Mouse (Mus musculus): ENCODE measurements around the gene Rpl3l. TPM values are rescaled to one million over a fixed set of nuclear protein-coding genes. Genes with fewer than 3 reads are reported as not detected.
"Not testable (repeated sequence)": the region's sequence is repeated elsewhere in the genome, so short reads cannot be mapped to it uniquely, and the experiment has no call there.

Rpl3l gene
- polyA plus RNA-seq, 1 experiment from 2014 or later: not detected

- under 1% methylated on average over 61 of the region's 61 CpGs for WGBS
- Histone ChIP-seq H3K36me3 (peaks cover 53% of the 10 kb centered on the region), H3K27ac (peak overlapping the region; percentile 93), H3K9me3 (no peaks in the 10 kb centered on the region), H3K4me3 (replicated peaks) (peak overlapping the region; percentile 81), H3K4me2 (peak overlapping the region; percentile 82), H3K27me3 (no peaks in the 10 kb centered on the region), H3K9ac (replicated peaks) (peak overlapping the region; percentile 90), H3K4me1 (replicated peaks) (peaks cover 32% of the 10 kb centered on the region)
- ATAC-seq (ENCODE audit: insufficient number of reproducible peaks, insufficient read depth, low FRiP score, low TSS enrichment, low read depth): peak; percentile 97
These were observed 8.0 kb upstream of the Rpl3l start for GRCm38 (mm10) chr17:24719494-24720222.

DNA sequence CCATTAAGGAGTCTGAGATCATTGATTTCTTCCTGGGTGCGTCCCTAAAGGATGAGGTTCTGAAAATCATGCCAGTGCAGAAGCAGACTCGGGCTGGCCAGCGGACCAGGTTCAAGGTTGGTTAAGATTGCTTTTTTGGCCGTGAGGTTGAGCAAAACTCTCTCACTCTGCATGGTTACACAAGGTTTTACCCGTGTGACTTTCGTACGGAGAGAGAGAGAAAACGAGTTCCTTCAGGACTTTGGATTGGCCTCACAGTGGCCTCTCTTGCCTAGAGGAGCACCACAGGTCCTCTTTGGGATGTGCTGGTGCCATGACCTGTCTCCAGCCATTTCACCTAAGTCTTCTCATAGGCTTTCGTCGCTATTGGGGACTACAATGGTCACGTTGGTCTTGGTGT is 7.0 kb upstream of the Rpl3l start:
- peak overlapping the region; percentile 93 for H3K27ac ChIP-seq
- H3K36me3 ChIP-seq: peaks cover 49% of the 10 kb centered on the region

DNA sequence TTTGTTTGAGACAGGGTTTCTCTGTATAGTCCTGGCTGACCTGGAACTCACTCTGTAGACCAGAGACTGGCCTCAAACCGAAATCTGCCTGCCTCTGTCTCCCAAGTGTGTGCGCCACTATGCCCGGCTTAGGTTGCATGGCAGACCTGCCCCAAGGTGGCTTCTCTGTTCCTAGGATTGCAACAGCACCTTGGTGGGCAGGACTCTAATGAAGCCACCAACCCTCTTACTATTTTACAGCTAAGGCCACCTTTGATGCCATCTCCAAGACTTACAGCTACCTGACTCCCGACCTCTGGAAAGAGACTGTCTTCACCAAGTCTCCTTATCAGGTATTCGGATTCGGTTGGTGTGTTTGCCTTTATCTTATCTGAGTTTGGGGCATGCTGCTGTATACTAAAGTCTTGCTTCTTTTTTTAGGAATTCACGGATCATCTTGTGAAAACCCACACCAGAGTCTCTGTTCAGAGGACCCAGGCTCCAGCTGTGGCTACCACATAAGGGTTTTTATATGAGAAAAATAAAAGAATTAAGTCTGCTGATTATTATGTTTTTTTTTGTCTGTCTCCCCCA is 6.2 kb upstream of the Rpl3l start:
- Histone ChIP-seq H3K4me1 (replicated peaks) (peaks cover 32% of the 10 kb centered on the region), H3K9ac (replicated peaks) (peak overlapping the region; percentile 65), H3K36me3 (peaks cover 41% of the 10 kb centered on the region), H3K4me3 (replicated peaks) (peak overlapping the region; percentile 81), H3K4me2 (peak overlapping the region; percentile 82)
- not testable (repeated sequence) for H3K27me3 ChIP-seq; ATAC-seq (ENCODE audit: insufficient number of reproducible peaks, insufficient read depth, low FRiP score, low TSS enrichment, low read depth); H3K9me3 ChIP-seq; H3K27ac ChIP-seq
- 57% methylated on average over 7 of the region's 7 CpGs for WGBS

More for the DNA sequence above, 7.0 kb upstream of the Rpl3l start:
- Histone ChIP-seq H3K4me1 (replicated peaks) (peaks cover 32% of the 10 kb centered on the region), H3K4me3 (replicated peaks) (peak overlapping the region; percentile 81), H3K9ac (replicated peaks) (peak overlapping the region; percentile 88), H3K4me2 (peak overlapping the region; percentile 82)
- not testable (repeated sequence) for H3K27me3 ChIP-seq; ATAC-seq (ENCODE audit: insufficient number of reproducible peaks, insufficient read depth, low FRiP score, low TSS enrichment, low read depth); H3K9me3 ChIP-seq
- under 1% methylated on average over 11 of the region's 11 CpGs for WGBS

- H3K27ac ChIP-seq: no peak overlapping the region
These were observed 5.2 kb upstream of the Rpl3l start for GRCm38 (mm10) chr17:24722220-24722924.

GRCm38 (mm10) chr17:24723122-24723880 is 4.3 kb upstream of the Rpl3l start:
- H3K27me3 ChIP-seq: no peaks in the 10 kb centered on the region
- peaks cover 32% of the 10 kb centered on the region for H3K4me1 ChIP-seq (replicated peaks)
- H3K36me3 ChIP-seq: peaks cover 24% of the 10 kb centered on the region
- H3K9me3 ChIP-seq: no peaks in the 10 kb centered on the region
- H3K4me3 ChIP-seq (replicated peaks): peak overlapping the region; percentile 81
- WGBS: 5% methylated on average over 12 of the region's 12 CpGs
- no peak for ATAC-seq (ENCODE audit: insufficient number of reproducible peaks, insufficient read depth, low FRiP score, low TSS enrichment, low read depth)
- peak overlapping the region; percentile 82 for H3K4me2 ChIP-seq
- peak overlapping the region; percentile 80; the same call in 1 of the 2 replicates for H3K27ac ChIP-seq
- H3K9ac ChIP-seq (replicated peaks): peak overlapping the region; percentile 88

More at GRCm38 (mm10) chr17:24722220-24722924, 5.2 kb upstream of the Rpl3l start:
- no peaks in the 10 kb centered on the region for H3K27me3 ChIP-seq
- H3K36me3 ChIP-seq: peaks cover 33% of the 10 kb centered on the region
- WGBS: 34% methylated on average over 13 of the region's 13 CpGs
- 0 out of 2 replicates have a peak overlapping the region, but pooled peaks have one; percentile 19 for H3K9ac ChIP-seq (replicated peaks)
- H3K4me3 ChIP-seq (replicated peaks): 0 out of 2 replicates have a peak overlapping the region, but pooled peaks have one; percentile 8
- no peaks in the 10 kb centered on the region for H3K9me3 ChIP-seq
- ATAC-seq (ENCODE audit: insufficient number of reproducible peaks, insufficient read depth, low FRiP score, low TSS enrichment, low read depth): no peak
- H3K4me1 ChIP-seq (replicated peaks): peaks cover 32% of the 10 kb centered on the region
- peak overlapping the region; percentile 82 for H3K4me2 ChIP-seq

DNA sequence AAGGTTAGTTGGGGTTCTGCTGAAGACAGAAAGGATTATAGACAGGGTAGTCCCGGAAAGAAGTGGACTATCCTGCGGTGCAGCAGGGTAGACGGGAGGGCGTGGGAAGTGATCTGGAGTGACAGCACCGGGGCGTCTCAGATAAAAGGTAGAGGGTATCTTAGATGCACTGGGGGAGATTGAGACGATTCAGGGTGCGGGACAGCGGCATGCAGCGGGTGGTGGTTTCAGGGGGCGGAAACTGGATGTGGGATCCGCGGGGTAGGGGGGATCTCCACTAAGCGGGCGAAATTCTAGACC is 3.8 kb upstream of the Rpl3l start:
- H3K36me3 ChIP-seq: peaks cover 18% of the 10 kb centered on the region
- H3K4me3 ChIP-seq (replicated peaks): peak overlapping the region; percentile 81
- peaks cover 28% of the 10 kb centered on the region for H3K4me1 ChIP-seq (replicated peaks)
- H3K27me3 ChIP-seq: peaks cover 3% of the 10 kb centered on the region; the same call in 1 of the 2 replicates
- no peaks in the 10 kb centered on the region for H3K9me3 ChIP-seq
- peak overlapping the region; percentile 88 for H3K9ac ChIP-seq (replicated peaks)
- no peak for ATAC-seq (ENCODE audit: insufficient number of reproducible peaks, insufficient read depth, low FRiP score, low TSS enrichment, low read depth)
- peak overlapping the region; percentile 82 for H3K4me2 ChIP-seq
- WGBS: under 1% methylated on average over 15 of the region's 15 CpGs
- H3K27ac ChIP-seq: peak overlapping the region; percentile 80

DNA sequence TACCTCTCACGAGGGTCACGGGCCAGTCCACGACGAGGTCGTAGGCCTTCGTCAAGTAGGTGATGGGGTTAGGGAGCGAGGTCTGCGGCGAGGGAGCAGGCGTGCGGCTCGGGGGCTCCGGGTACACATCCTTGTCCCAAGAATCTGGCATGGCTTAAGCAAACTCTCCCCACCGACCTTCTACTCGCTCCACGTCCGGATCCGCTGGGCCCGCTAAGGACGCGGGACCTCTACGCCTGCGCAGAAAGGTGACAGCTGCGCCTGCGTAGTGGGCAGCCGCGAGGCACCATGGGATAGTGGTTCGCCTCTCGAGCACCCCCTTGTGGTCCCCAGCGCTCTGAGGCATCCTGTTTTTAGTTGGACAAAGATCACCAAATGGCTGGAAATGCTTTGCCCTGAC is 3.4 kb upstream of the Rpl3l start, which contains the start of gene Ndufb10:
Ndufb10 (minus strand) TSS at position 295 of the 400 bp plus-strand sequence.
- under 1% methylated on average over 30 of the region's 30 CpGs for WGBS
- ATAC-seq (ENCODE audit: insufficient number of reproducible peaks, insufficient read depth, low FRiP score, low TSS enrichment, low read depth): peak; percentile 65

DNA sequence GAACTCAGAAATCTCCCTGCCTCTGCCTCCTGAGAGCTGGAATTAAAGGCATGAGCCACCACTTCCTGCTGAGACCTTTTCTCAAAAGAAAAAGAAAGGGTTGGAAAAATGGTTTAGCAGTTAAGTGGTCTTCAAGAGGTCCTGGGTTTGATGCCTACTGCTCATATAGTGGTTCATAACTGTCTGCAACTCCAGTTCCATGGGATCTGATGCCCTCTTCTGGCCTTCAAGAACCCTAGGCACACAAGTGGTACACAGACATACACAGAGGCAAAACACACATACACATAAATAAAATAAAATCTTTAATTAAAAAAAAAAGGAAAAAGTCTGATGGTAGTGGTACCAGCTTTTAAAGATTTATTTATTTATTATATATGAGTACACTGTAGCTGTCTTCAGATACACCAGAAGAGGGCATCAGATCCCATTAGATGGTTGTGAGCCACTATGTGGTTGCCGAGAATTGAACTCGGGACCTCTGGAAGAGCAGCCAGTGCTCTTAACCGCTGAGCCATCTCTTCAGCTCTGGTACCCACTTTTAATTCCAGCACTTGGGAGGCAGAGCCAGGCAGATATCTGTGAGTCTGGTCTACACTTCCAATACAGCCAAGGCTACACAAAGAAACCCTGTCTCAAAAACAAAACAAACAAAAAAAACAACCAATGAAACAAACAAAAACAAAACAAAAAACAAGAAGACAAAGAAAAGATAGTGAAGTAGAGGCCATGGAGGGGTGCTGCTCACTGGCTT is 1.8 kb upstream of the Rpl3l start:
- Histone ChIP-seq H3K4me2 (no peak overlapping the region), H3K27ac (no peak overlapping the region), H3K4me3 (replicated peaks) (no peak overlapping the region), H3K9me3 (no peaks in the 10 kb centered on the region), H3K27me3 (peaks cover 3% of the 10 kb centered on the region; the same call in 1 of the 2 replicates), H3K9ac (replicated peaks) (no peak overlapping the region), H3K4me1 (replicated peaks) (peaks cover 26% of the 10 kb centered on the region), H3K36me3 (peaks cover 16% of the 10 kb centered on the region)
- 71% methylated on average over 3 of the region's 3 CpGs for WGBS
- no peak for ATAC-seq (ENCODE audit: insufficient number of reproducible peaks, insufficient read depth, low FRiP score, low TSS enrichment, low read depth)

More for the DNA sequence above, 3.4 kb upstream of the Rpl3l start, which contains the start of gene Ndufb10:
- Histone ChIP-seq H3K9ac (replicated peaks) (peak within 1 kb of the TSS; percentile 88), H3K4me1 (replicated peaks) (peaks cover 26% of the 10 kb centered on the region), H3K27me3 (peaks cover 3% of the 10 kb centered on the region; the same call in 1 of the 2 replicates), H3K9me3 (no peaks in the 10 kb centered on the region), H3K36me3 (peaks cover 18% of the 10 kb centered on the region), H3K4me3 (replicated peaks) (peak within 1 kb of the TSS; percentile 81), H3K4me2 (peak within 1 kb of the TSS; percentile 82), H3K27ac (peak within 1 kb of the TSS; percentile 80)

DNA sequence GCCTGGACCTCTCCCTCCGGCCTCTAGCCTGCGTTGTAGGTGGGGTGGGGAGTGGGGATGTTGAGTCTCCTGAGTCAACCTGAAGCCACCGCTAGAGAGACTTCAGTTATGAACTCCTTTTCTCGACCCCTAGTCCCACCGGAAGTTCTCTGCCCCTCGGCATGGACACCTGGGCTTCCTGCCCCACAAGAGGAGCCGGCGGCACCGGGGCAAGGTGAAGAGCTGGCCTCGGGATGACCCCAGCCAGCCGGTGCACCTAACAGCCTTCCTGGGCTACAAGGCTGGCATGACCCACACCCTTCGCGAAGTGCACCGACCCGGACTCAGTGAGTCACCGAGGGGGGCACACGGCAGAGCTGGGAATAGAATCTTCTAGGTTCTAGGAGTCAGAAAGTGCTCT is 564 bp downstream of the Rpl3l start:
- Histone ChIP-seq H3K27ac (no peak overlapping the region), H3K4me3 (replicated peaks) (no peak overlapping the region), H3K9ac (replicated peaks) (no peak overlapping the region; the same call in 1 of the 2 replicates), H3K9me3 (no peaks in the 10 kb centered on the region), H3K4me1 (replicated peaks) (peaks cover 5% of the 10 kb centered on the region), H3K27me3 (peaks cover 14% of the 10 kb centered on the region; the same call in 1 of the 2 replicates), H3K4me2 (no peak overlapping the region), H3K36me3 (no peaks in the 10 kb centered on the region)
- WGBS: 69% methylated on average over 17 of the region's 17 CpGs
- ATAC-seq (ENCODE audit: insufficient number of reproducible peaks, insufficient read depth, low FRiP score, low TSS enrichment, low read depth): no peak

DNA sequence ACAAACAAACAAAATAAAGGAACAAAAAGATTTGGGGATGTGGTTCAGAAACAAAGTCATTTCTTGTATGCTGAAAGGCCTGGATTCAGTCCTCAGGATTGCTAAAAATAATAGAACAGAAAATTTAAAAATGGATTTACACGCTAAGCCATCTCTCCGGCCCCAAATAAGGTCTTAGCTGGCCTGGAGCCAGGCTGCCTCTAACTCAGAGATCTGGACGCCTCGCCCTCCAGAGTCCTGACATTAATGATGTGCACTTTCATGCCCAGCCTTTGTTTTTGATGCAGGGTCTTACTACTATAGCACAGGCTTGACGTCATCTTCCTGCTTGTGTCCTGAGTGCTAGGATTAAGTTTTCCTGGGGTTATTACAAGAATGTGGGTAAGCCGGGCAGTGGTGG is 1.4 kb downstream of the Rpl3l start:
- Histone ChIP-seq H3K36me3 (no peaks in the 10 kb centered on the region), H3K4me2 (no peak overlapping the region), H3K4me3 (replicated peaks) (no peak overlapping the region), H3K9me3 (no peaks in the 10 kb centered on the region), H3K27me3 (peaks cover 14% of the 10 kb centered on the region; the same call in 1 of the 2 replicates), H3K4me1 (replicated peaks) (no peaks in the 10 kb centered on the region), H3K27ac (no peak overlapping the region), H3K9ac (replicated peaks) (no peak overlapping the region)
- no peak for ATAC-seq (ENCODE audit: insufficient number of reproducible peaks, insufficient read depth, low FRiP score, low TSS enrichment, low read depth)
- WGBS: 83% methylated on average over 6 of the region's 6 CpGs

Data from limb, embryonic 12.5 days (tissue).